Mouse (Mus musculus): ENCODE measurements at regions not wholly inside any gene's neighbourhood (a gene's known extent, or its start where the extent isn't known, plus 50 kb on each side); places are given as distances from the start of the nearest gene placed in this dataset.

GRCm38 (mm10) chr2:100795578-100795977, 828.9 kb upstream of the Rag2 start:
- no peak overlapping the region for H3K4me3 ChIP-seq (ENCODE audit: low read depth, low read length)
- WGBS: 80% methylated on average over 2 of the region's 2 CpGs
- no peak overlapping the region for H3K9ac ChIP-seq (ENCODE audit: low read depth, low read length)
- H3K36me3 ChIP-seq (ENCODE audit: control insufficient read depth, insufficient read depth, low read length): no peaks in the 10 kb centered on the region
- no peak overlapping the region for H3K4me2 ChIP-seq (replicated peaks; ENCODE audit: low read depth, low read length)
- H3K27ac ChIP-seq (ENCODE audit: low read depth, low read length): no peak overlapping the region
- DNase-seq (ENCODE audit: low spot score) (no peak), ATAC-seq (ENCODE audit: low FRiP score) (0 out of 2 replicates have a peak, but pooled peaks have one; percentile 19)
- no peaks in the 10 kb centered on the region for H3K4me1 ChIP-seq (replicated peaks; ENCODE audit: control insufficient read depth, insufficient read depth, low read length)
- H3K9me3 ChIP-seq (ENCODE audit: control insufficient read depth, low read length): no peaks in the 10 kb centered on the region
- H3K27me3 ChIP-seq (ENCODE audit: control insufficient read depth, insufficient read depth, low read length): no peaks in the 10 kb centered on the region

- H3K27me3 ChIP-seq (ENCODE audit: control insufficient read depth, insufficient read depth, low read length): no peaks in the 10 kb centered on the region
- no peak overlapping the region for H3K27ac ChIP-seq (ENCODE audit: low read depth, low read length)
- H3K4me1 ChIP-seq (replicated peaks; ENCODE audit: control insufficient read depth, insufficient read depth, low read length): no peaks in the 10 kb centered on the region
- ATAC-seq (ENCODE audit: low FRiP score) (no peak), DNase-seq (ENCODE audit: low spot score) (no peak)
- no peaks in the 10 kb centered on the region for H3K9me3 ChIP-seq (ENCODE audit: control insufficient read depth, low read length)
- H3K36me3 ChIP-seq (ENCODE audit: control insufficient read depth, insufficient read depth, low read length): no peaks in the 10 kb centered on the region
- H3K4me3 ChIP-seq (ENCODE audit: low read depth, low read length): no peak overlapping the region
- WGBS: 76% methylated on average over 2 of the region's 2 CpGs
- H3K4me2 ChIP-seq (replicated peaks; ENCODE audit: low read depth, low read length): no peak overlapping the region
- H3K9ac ChIP-seq (ENCODE audit: low read depth, low read length): no peak overlapping the region
Observed at GRCm38 (mm10) chr2:100796830-100797229, 827.7 kb upstream of the Rag2 start.

- H3K36me3 ChIP-seq (ENCODE audit: control insufficient read depth, insufficient read depth, low read length): no peaks in the 10 kb centered on the region
- 94% methylated on average over 1 of the region's 1 CpGs for WGBS
- no peak overlapping the region for H3K4me3 ChIP-seq (ENCODE audit: low read depth, low read length)
- H3K27ac ChIP-seq (ENCODE audit: low read depth, low read length): no peak overlapping the region
- H3K4me1 ChIP-seq (replicated peaks; ENCODE audit: control insufficient read depth, insufficient read depth, low read length): no peaks in the 10 kb centered on the region
- H3K27me3 ChIP-seq (ENCODE audit: control insufficient read depth, insufficient read depth, low read length): no peaks in the 10 kb centered on the region
- no peak overlapping the region for H3K9ac ChIP-seq (ENCODE audit: low read depth, low read length)
- no peaks in the 10 kb centered on the region for H3K9me3 ChIP-seq (ENCODE audit: control insufficient read depth, low read length)
- ATAC-seq (ENCODE audit: low FRiP score): no peak
- H3K4me2 ChIP-seq (replicated peaks; ENCODE audit: low read depth, low read length): no peak overlapping the region
- DNase-seq (ENCODE audit: low spot score): no peak
Observed at GRCm38 (mm10) chr2:100797502-100797901, 827.0 kb upstream of the Rag2 start.

- Histone ChIP-seq H3K4me2 (replicated peaks; ENCODE audit: low read depth, low read length) (no peak overlapping the region), H3K9ac (ENCODE audit: low read depth, low read length) (no peak overlapping the region), H3K36me3 (ENCODE audit: control insufficient read depth, insufficient read depth, low read length) (no peaks in the 10 kb centered on the region), H3K4me1 (replicated peaks; ENCODE audit: control insufficient read depth, insufficient read depth, low read length) (no peaks in the 10 kb centered on the region), H3K4me3 (ENCODE audit: low read depth, low read length) (no peak overlapping the region), H3K27me3 (ENCODE audit: control insufficient read depth, insufficient read depth, low read length) (no peaks in the 10 kb centered on the region), H3K27ac (ENCODE audit: low read depth, low read length) (no peak overlapping the region), H3K9me3 (ENCODE audit: control insufficient read depth, low read length) (no peaks in the 10 kb centered on the region)
- ATAC-seq (ENCODE audit: low FRiP score): peak; percentile 14; the same call in 1 of the 2 replicates
- peak; percentile 2 for DNase-seq (ENCODE audit: low spot score)
- 84% methylated on average over 2 of the region's 2 CpGs for WGBS
Observed at GRCm38 (mm10) chr2:100812546-100812945, 812.0 kb upstream of the Rag2 start.

GRCm38 (mm10) chr2:100814613-100815258, 809.8 kb upstream of the Rag2 start:
- Histone ChIP-seq H3K27me3 (ENCODE audit: control insufficient read depth, insufficient read depth, low read length) (no peaks in the 10 kb centered on the region), H3K4me1 (replicated peaks; ENCODE audit: control insufficient read depth, insufficient read depth, low read length) (no peaks in the 10 kb centered on the region), H3K4me2 (replicated peaks; ENCODE audit: low read depth, low read length) (no peak overlapping the region), H3K9me3 (ENCODE audit: control insufficient read depth, low read length) (no peaks in the 10 kb centered on the region), H3K36me3 (ENCODE audit: control insufficient read depth, insufficient read depth, low read length) (no peaks in the 10 kb centered on the region), H3K27ac (ENCODE audit: low read depth, low read length) (no peak overlapping the region), H3K9ac (ENCODE audit: low read depth, low read length) (no peak overlapping the region), H3K4me3 (ENCODE audit: low read depth, low read length) (no peak overlapping the region)
- no peak for DNase-seq (ENCODE audit: low spot score)
- ATAC-seq (ENCODE audit: low FRiP score): no peak
- WGBS: 67% methylated on average over 2 of the region's 2 CpGs

- WGBS: 88% methylated on average over 4 of the region's 4 CpGs
- no peak for ATAC-seq (ENCODE audit: low FRiP score)
Observed at GRCm38 (mm10) chr2:100834056-100834455, 790.5 kb upstream of the Rag2 start.

GRCm38 (mm10) chr2:100857772-100858171, 766.7 kb upstream of the Rag2 start:
- Histone ChIP-seq H3K4me1 (replicated peaks; ENCODE audit: control insufficient read depth, insufficient read depth, low read length) (no peaks in the 10 kb centered on the region), H3K9me3 (ENCODE audit: control insufficient read depth, low read length) (no peaks in the 10 kb centered on the region), H3K27ac (ENCODE audit: low read depth, low read length) (no peak overlapping the region), H3K27me3 (ENCODE audit: control insufficient read depth, insufficient read depth, low read length) (no peaks in the 10 kb centered on the region), H3K9ac (ENCODE audit: low read depth, low read length) (no peak overlapping the region), H3K4me3 (ENCODE audit: low read depth, low read length) (no peak overlapping the region), H3K36me3 (ENCODE audit: control insufficient read depth, insufficient read depth, low read length) (no peaks in the 10 kb centered on the region), H3K4me2 (replicated peaks; ENCODE audit: low read depth, low read length) (no peak overlapping the region)
- WGBS: 90% methylated on average over 2 of the region's 2 CpGs
- no peak for DNase-seq (ENCODE audit: low spot score)
- ATAC-seq (ENCODE audit: low FRiP score): no peak

More at GRCm38 (mm10) chr2:100834056-100834455, 790.5 kb upstream of the Rag2 start:
- Histone ChIP-seq H3K4me2 (replicated peaks; ENCODE audit: low read depth, low read length) (no peak overlapping the region), H3K4me3 (ENCODE audit: low read depth, low read length) (no peak overlapping the region), H3K27ac (ENCODE audit: low read depth, low read length) (no peak overlapping the region), H3K36me3 (ENCODE audit: control insufficient read depth, insufficient read depth, low read length) (no peaks in the 10 kb centered on the region), H3K9me3 (ENCODE audit: control insufficient read depth, low read length) (no peaks in the 10 kb centered on the region), H3K9ac (ENCODE audit: low read depth, low read length) (no peak overlapping the region), H3K4me1 (replicated peaks; ENCODE audit: control insufficient read depth, insufficient read depth, low read length) (no peaks in the 10 kb centered on the region), H3K27me3 (ENCODE audit: control insufficient read depth, insufficient read depth, low read length) (no peaks in the 10 kb centered on the region)
- DNase-seq (ENCODE audit: low spot score): no peak

GRCm38 (mm10) chr2:100865495-100865894, 759.0 kb upstream of the Rag2 start:
- no peak for DNase-seq (ENCODE audit: low spot score)
- no peaks in the 10 kb centered on the region for H3K4me1 ChIP-seq (replicated peaks; ENCODE audit: control insufficient read depth, insufficient read depth, low read length)
- no peaks in the 10 kb centered on the region for H3K27me3 ChIP-seq (ENCODE audit: control insufficient read depth, insufficient read depth, low read length)
- H3K9ac ChIP-seq (ENCODE audit: low read depth, low read length): no peak overlapping the region
- H3K9me3 ChIP-seq (ENCODE audit: control insufficient read depth, low read length): no peaks in the 10 kb centered on the region
- ATAC-seq (ENCODE audit: low FRiP score): no peak
- no peak overlapping the region for H3K4me2 ChIP-seq (replicated peaks; ENCODE audit: low read depth, low read length)
- no peak overlapping the region for H3K4me3 ChIP-seq (ENCODE audit: low read depth, low read length)
- WGBS: 84% methylated on average over 1 of the region's 1 CpGs
- no peaks in the 10 kb centered on the region for H3K36me3 ChIP-seq (ENCODE audit: control insufficient read depth, insufficient read depth, low read length)
- H3K27ac ChIP-seq (ENCODE audit: low read depth, low read length): no peak overlapping the region
